Mouse (Mus musculus) cerebellum, adult 2 months (tissue): ENCODE data around the gene Ntm.

Source experiments
- CTCF ChIP-seq: fragments of 200-500 bp; IDR thresholded peaks from 2 replicates; pipeline ENCODE4 v1.5.1; 2011; ENCODE audit warnings: low read depth, mild to moderate bottlenecking, control low read depth, low read length, moderate library complexity, borderline replicate concordance; ENCODE audit not compliant: insufficient read depth
- POLR2A ChIP-seq: fragments of 200-500 bp; IDR thresholded peaks from 2 replicates; pipeline ENCODE4 v1.6.1; 2011; ENCODE audit warnings: low read length, control low read depth, borderline replicate concordance; ENCODE audit not compliant: insufficient read depth

DNA sequence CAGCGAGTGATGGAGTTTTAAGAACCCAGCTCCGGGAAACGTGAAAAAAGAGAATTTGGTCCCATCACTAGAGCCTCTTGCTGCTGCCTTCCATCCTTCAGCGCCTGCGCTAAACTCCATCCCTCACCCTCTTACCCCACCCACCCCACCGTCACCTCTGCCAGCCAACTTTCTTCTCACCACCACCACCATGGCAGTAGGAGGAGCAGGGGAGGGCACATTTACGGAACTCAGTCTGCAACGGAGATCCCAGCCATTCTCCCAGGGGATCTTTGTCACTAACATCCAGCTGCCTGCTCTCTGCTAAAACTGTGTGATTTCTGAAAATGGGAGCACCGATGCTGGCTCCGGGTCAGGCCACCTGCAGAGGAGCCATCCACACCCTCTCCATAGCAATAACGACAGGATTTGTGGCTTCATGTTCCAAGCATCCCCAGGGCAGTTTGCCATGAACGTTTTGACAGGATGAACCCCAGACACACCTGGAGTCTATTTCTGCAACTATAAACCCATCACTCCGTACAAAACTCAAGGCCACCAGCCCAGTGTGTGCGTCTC lies 309.2 kb downstream of the Ntm start:
- TF ChIP-seq CTCF: no peak
- TF ChIP-seq POLR2A: no peak
